Mouse (Mus musculus) forebrain, postnatal 0 days (tissue): ENCODE measurements around the gene Dusp21. TPM values are rescaled to one million over a fixed set of nuclear protein-coding genes. Genes with fewer than 3 reads are reported as not detected.

Source experiments
- ATAC-seq: fragments of 200-750 bp; cut with Nextera tagmentation; 2 replicates; pipeline ENCODE4 v1.8.0; 2017; ENCODE audit warnings: mild to moderate bottlenecking, moderate library complexity
- DNase-seq: peaks from one replicate; pipeline ENCODE4 v3.0.0-alpha.2; 2015
- H3K27ac ChIP-seq: fragments of 300-500 bp; sonication (generic); 2 replicates; pipeline ENCODE4 v1.5.1; 2014; ENCODE audit warnings: low read depth, mild to moderate bottlenecking, antibody characterized with exemption, low read length, moderate library complexity, mixed read lengths
- H3K27me3 ChIP-seq: fragments of 300-500 bp; sonication (generic); 2 replicates; pipeline ENCODE4 v1.6.1; 2014; ENCODE audit warnings: mild to moderate bottlenecking, low read length, mixed read lengths; ENCODE audit not compliant: insufficient read depth
- H3K36me3 ChIP-seq: fragments of 300-500 bp; sonication (generic); 2 replicates; pipeline ENCODE4 v1.6.1; 2014; ENCODE audit warnings: mild to moderate bottlenecking, moderate library complexity; ENCODE audit not compliant: insufficient read depth
- H3K4me1 ChIP-seq: fragments of 300-500 bp; sonication (generic); 2 replicates; pipeline ENCODE4 v1.6.1; 2014; ENCODE audit warnings: antibody characterized with exemption; ENCODE audit not compliant: insufficient read depth
- H3K4me2 ChIP-seq: fragments of 300-500 bp; sonication (generic); 2 replicates; pipeline ENCODE4 v1.6.1; 2014; ENCODE audit warnings: low read depth, mild to moderate bottlenecking, moderate library complexity
- H3K4me3 ChIP-seq: fragments of 300-500 bp; sonication (generic); 2 replicates; pipeline ENCODE4 v1.5.1; 2014; ENCODE audit warnings: low read depth, low read length, mixed read lengths
- H3K9ac ChIP-seq: fragments of 300-500 bp; sonication (generic); 2 replicates; pipeline ENCODE4 v1.6.1; 2014; ENCODE audit warnings: mild to moderate bottlenecking
- H3K9me3 ChIP-seq: fragments of 300-500 bp; sonication (generic); 2 replicates; pipeline ENCODE4 v1.6.1; 2016; ENCODE audit warnings: low read length
- CTCF ChIP-seq: sonication (generic); IDR thresholded peaks from 2 replicates; pipeline ENCODE4 v1.5.1; 2016; ENCODE audit warnings: antibody characterized with exemption, control low read depth, low read depth
- WGBS: fragments of 180-500 bp; shearing (Covaris S2); extraction: QIAGEN DNeasy Blood & Tissue Kit; methylation state at CpG from one replicate; pipeline ENCODE4 v1.1.7; 2014; 5-methylcytosine and 5-hydroxymethylcytosine counted together
- polyA plus RNA-seq: library from polyadenylated mRNA; unstranded; fragments of >200 nt; fragmentation: Nextera tagmentation; extraction: Ambion mirVana; gene quantifications from 2 replicates; pipeline ENCODE4 v1.2.1, GENCODE M21; 2015
- total RNA-seq: library from RNA; depleted of rRNA; stranded (reverse); fragments of >200 nt; gene quantifications from 2 replicates; pipeline ENCODE4 v1.2.3, GENCODE M21; 2014; rRNA removed

Dusp21 gene
- not detected in 2 replicates for total RNA-seq
- not detected in 2 replicates for polyA plus RNA-seq

DNA sequence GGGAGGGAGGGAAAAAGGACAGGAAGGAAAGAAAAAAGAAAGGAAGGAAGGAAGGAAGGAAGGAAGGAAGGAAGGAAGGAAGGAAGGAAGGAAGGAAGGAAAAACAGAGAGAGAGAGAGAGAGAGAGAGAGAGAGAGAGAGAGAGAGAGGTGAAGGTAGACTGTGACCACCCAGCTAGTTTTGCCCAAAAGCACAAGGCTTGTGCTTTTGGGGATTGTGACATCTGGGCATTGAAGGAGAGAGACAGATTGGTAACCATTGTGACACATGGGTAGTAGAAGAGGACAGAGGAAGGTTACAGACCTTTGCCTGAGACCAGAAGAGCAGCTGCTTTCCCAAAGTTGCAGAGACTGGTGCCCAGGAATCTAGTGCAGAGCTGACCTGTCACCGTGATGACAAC is at the start of gene Dusp21:
Dusp21 (plus strand) TSS at position 301 of the 400 bp plus-strand sequence.
- H3K4me1 ChIP-seq, result no peaks in the 10 kb centered on the region
- ATAC-seq (no peak), DNase-seq (no peak)
- no peaks in the 10 kb centered on the region for H3K9me3 ChIP-seq
- H3K27ac ChIP-seq, result no peak within 1 kb of the TSS
- no peak within 1 kb of the TSS for H3K4me2 ChIP-seq
- TF ChIP-seq CTCF, result no peak
- H3K9ac ChIP-seq, result no peak within 1 kb of the TSS
- no peaks in the 10 kb centered on the region for H3K27me3 ChIP-seq
- H3K36me3 ChIP-seq, result no peaks in the 10 kb centered on the region
- WGBS, result 100% methylated on average over 1 of the region's 1 CpGs
- H3K4me3 ChIP-seq, result no peak within 1 kb of the TSS

DNA sequence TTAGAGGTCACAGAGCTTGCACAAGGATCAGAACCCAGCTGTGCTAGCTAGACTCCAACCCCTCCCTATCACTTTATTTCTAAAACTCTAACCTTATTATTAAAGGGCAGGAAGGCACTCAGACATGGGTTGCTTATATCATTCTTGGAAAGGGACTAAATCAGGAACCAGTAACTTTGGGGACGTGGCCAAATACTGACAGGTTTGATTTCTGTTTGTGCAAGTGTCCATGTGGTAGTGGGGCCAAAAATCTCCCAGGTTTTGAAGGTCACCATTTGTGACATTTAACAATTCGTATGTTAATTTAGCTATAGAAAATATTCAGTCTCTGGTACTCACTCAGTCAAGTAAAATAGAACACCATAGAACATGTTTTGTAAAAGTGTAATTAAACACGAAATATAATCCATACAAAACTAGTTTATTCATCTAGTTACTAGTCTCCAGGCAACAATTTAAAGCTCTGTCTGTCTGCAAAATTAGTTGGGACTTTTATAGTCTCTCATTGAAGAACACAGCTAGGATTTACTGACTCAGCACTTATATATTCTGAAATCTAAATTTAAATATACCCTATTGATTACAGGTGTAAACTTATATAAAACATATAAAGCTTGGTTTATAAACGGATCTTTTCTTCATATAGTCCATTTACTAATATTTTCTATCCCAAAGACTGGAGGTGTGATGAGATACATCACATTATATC is 15.2 kb downstream of the Dusp21 start:
- H3K36me3 ChIP-seq, result no peaks in the 10 kb centered on the region
- H3K4me3 ChIP-seq, result no peak overlapping the region
- peak overlapping the region; percentile 96 for H3K27ac ChIP-seq
- WGBS, result 46% methylated on average over 4 of the region's 4 CpGs
- ATAC-seq, result no peak
- no peaks in the 10 kb centered on the region for H3K4me1 ChIP-seq
- H3K4me2 ChIP-seq, result 0 out of 2 replicates have a peak overlapping the region, but pooled peaks have one; percentile 63
- no peak for TF ChIP-seq CTCF
- DNase-seq, result no peak
- no peaks in the 10 kb centered on the region for H3K27me3 ChIP-seq
- no peak overlapping the region for H3K9ac ChIP-seq
- no peaks in the 10 kb centered on the region for H3K9me3 ChIP-seq

DNA sequence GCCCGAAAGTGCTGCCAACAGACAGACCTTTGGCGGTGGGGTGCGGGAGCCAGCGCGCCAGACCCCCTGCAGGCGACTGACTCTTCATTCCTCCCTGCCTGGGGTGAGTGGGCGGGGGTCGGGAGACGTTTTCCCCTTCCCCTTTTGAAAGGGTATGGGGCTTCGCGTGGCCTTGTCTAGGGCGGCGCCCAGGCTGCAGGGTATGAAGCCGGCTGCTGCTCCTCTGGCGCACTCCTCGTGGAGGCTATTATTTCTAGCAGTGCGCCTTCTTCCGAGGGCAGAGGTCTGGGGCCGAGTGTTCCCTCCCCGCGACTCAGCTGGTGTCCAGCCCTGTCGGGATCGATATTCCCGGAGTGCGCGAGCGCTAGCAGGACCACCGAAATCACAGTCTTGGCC is 16.1 kb downstream of the Dusp21 start:
- Histone ChIP-seq H3K4me3 (peak overlapping the region; percentile 84), H3K36me3 (no peaks in the 10 kb centered on the region), H3K27me3 (no peaks in the 10 kb centered on the region), H3K4me1 (no peaks in the 10 kb centered on the region), H3K27ac (peak overlapping the region; percentile 96), H3K9me3 (no peaks in the 10 kb centered on the region), H3K9ac (peak overlapping the region; percentile 80), H3K4me2 (peak overlapping the region; percentile 63)
- ATAC-seq (peak; percentile 59), DNase-seq (no peak)
- TF ChIP-seq CTCF, result no peak
- WGBS, result 2% methylated on average over 28 of the region's 28 CpGs

DNA sequence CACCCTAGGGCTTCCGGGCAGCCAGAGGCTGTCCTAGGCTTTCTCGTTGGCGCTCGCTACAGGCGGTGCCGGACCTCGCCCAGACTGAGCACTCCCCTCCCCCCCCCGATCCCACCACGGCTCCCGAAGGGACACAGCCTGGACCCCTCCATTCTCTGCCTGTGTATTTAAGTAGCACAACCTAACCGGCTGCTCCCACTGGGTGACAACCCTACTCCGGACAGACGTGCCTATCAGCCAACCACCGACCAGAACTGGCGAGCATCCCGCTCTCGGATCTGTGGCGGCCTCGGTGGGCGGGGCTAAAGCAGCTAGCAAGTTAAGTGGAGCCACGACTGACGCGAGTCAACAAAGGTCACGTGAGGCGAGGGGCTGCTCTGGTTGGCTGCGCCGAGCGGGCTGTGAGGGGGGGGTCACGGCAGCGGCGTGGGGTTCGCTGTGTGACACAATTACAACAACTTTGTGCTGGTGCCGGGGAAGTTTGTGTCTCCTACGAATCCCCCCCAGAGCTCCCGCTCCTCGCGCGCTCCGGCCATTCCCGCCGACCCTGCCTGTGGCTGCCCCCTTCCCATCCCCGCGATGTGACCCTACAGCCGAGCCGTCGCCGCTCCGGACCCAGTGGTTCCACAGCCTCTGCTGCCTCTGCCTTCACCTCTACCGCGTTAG is 16.7 kb downstream of the Dusp21 start, which contains the start of gene Kdm6a:
Kdm6a (plus strand) TSS at position 384 of the 666 bp plus-strand sequence.
- Histone ChIP-seq H3K27me3 (no peaks in the 10 kb centered on the region), H3K36me3 (no peaks in the 10 kb centered on the region), H3K4me1 (no peaks in the 10 kb centered on the region), H3K9me3 (no peaks in the 10 kb centered on the region), H3K9ac (peak within 1 kb of the TSS; percentile 84), H3K4me2 (peak within 1 kb of the TSS; percentile 63), H3K27ac (peak within 1 kb of the TSS; percentile 98), H3K4me3 (peak within 1 kb of the TSS; percentile 84)
- WGBS, result 1% methylated on average over 50 of the region's 50 CpGs
- TF ChIP-seq CTCF, result no peak
- DNase-seq (peak; percentile 99), ATAC-seq (peak; percentile 97)

DNA sequence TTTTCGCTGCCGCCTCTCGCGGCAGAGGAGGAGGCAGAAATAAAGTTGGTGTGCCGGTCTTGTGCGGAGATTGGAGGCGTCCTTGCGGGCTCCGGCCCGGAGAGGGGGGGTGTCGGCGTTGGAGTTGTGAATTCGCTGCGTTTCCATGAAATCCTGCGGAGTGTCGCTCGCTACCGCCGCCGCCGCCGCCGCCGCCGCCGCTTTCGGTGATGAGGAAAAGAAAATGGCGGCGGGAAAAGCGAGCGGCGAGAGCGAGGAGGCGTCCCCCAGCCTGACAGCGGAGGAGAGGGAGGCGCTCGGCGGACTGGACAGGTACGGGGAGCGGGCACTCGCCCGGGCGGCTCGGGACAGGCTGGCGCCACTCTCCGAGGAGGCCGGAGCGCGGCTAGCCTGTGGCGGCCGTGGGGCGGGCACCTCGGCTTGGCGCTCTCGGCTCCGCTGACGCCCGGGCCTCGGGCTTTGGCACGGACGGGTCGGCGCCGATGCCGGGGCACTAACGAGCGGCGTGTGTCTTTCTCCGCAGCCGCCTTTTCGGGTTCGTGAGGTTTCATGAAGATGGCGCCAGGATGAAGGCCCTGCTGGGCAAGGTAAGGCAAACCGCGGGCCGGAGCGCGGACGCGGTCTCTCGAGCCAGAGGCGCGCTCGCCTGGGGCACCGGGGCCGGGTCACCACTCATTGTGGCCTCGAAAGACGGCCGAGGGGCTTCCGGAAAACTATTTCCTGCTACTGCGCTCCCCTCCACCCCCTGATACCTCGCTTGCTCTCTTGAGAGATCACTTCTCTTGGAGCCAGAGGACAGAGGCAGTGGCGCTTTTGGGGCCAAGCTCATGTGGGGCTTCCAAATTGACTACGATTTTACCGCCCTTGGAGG is 17.4 kb downstream of the Dusp21 start:
- Histone ChIP-seq H3K9me3 (no peaks in the 10 kb centered on the region), H3K9ac (peak overlapping the region; percentile 84), H3K4me2 (peak overlapping the region; percentile 57), H3K27ac (peak overlapping the region; percentile 98), H3K36me3 (no peaks in the 10 kb centered on the region), H3K27me3 (no peaks in the 10 kb centered on the region), H3K4me1 (no peaks in the 10 kb centered on the region), H3K4me3 (peak overlapping the region; percentile 84)
- peak; percentile 14; the same call in 1 of the 2 replicates for TF ChIP-seq CTCF
- ATAC-seq, result peak; percentile 37
- under 1% methylated on average over 92 of the region's 95 CpGs for WGBS
- peak; percentile 78 for DNase-seq

DNA sequence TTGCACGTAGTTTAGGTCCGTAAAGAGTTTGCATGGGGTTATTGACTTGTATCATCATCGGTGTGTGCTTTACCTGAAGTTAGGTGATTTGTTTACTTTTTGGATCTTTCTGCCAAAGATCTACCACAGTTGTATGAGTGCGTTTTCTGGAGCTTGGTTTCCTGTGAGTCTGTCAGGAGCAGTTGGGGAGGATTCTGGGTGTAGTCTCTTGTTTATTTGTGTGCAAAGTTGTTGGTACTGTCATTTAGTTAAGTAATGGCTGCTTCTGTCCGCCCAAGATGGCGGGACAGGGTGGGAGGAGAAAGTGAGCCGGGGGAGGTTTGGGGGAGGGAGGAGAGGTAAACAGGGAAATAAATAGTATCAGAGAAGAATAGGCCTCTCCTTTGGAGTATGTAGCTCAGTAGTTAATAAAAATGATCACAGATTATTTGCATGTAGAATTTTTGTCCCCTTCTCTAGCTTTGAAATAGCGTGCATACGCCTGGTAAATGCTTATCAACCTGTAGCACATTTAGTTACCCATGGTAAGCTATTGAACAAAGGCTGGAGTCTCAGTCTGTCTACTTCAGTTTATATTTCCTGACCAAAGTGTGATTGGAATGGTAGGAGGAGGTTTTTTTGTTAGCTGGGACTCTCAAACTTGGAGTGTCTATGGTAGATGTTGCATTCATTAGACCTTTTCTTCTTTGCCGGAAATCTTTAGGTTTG is 18.4 kb downstream of the Dusp21 start:
- WGBS, result 1% methylated on average over 10 of the region's 10 CpGs
- Histone ChIP-seq H3K4me3 (peak overlapping the region; percentile 84), H3K27me3 (no peaks in the 10 kb centered on the region), H3K36me3 (no peaks in the 10 kb centered on the region), H3K4me2 (peak overlapping the region; percentile 57), H3K27ac (peak overlapping the region; percentile 98), H3K9ac (peak overlapping the region; percentile 84), H3K9me3 (no peaks in the 10 kb centered on the region), H3K4me1 (no peaks in the 10 kb centered on the region)
- no peak for TF ChIP-seq CTCF
- DNase-seq (peak; percentile 24), ATAC-seq (no peak)
